Mouse (Mus musculus) intestine, postnatal 0 days (tissue): Measurements from ENCODE around the gene 4930415O20Rik. TPM values are rescaled to one million over a fixed set of nuclear protein-coding genes. Genes with fewer than 3 reads are reported as not detected.

Experiments used
- ATAC-seq: fragments of 200-750 bp; cut with Nextera tagmentation; 2 replicates; pipeline ENCODE4 v1.8.0; 2017; ENCODE audit warnings: mild to moderate bottlenecking, moderate TSS enrichment, moderate library complexity
- H3K27ac ChIP-seq: fragments of 300-500 bp; sonication (generic); 2 replicates; pipeline ENCODE4 v1.5.1; 2014; ENCODE audit warnings: mild to moderate bottlenecking, low read depth, low read length, moderate library complexity
- H3K27me3 ChIP-seq: fragments of 300-500 bp; sonication (generic); replicated peaks from 2 replicates; pipeline ENCODE4 v1.6.1; 2014; ENCODE audit warnings: low read length, mixed read lengths; ENCODE audit not compliant: control insufficient read depth, insufficient read depth
- H3K36me3 ChIP-seq: fragments of 300-500 bp; sonication (generic); 2 replicates; pipeline ENCODE4 v1.6.1; 2014; ENCODE audit warnings: mild to moderate bottlenecking, moderate library complexity; ENCODE audit not compliant: control insufficient read depth, insufficient read depth
- H3K4me1 ChIP-seq: fragments of 300-500 bp; sonication (generic); replicated peaks from 2 replicates; pipeline ENCODE4 v1.6.1; 2014; ENCODE audit warnings: antibody characterized with exemption, low read length, mixed read lengths; ENCODE audit not compliant: control insufficient read depth, insufficient read depth
- H3K4me2 ChIP-seq: fragments of 300-500 bp; sonication (generic); replicated peaks from 2 replicates; pipeline ENCODE4 v1.6.1; 2014; ENCODE audit warnings: low read depth, mild to moderate bottlenecking, moderate library complexity
- H3K4me3 ChIP-seq: fragments of 300-500 bp; sonication (generic); 2 replicates; pipeline ENCODE4 v1.5.1; 2014; ENCODE audit warnings: low read depth, low read length
- H3K9ac ChIP-seq: fragments of 300-500 bp; sonication (generic); 2 replicates; pipeline ENCODE4 v1.6.1; 2014; ENCODE audit warnings: mild to moderate bottlenecking, low read depth, low read length
- H3K9me3 ChIP-seq: fragments of 300-500 bp; sonication (generic); 2 replicates; pipeline ENCODE4 v1.6.1; 2016; ENCODE audit warnings: mixed run types; ENCODE audit not compliant: control insufficient read depth
- CTCF ChIP-seq: sonication (generic); IDR thresholded peaks from 2 replicates; pipeline ENCODE4 v1.5.1; 2016; ENCODE audit warnings: low read depth, mild to moderate bottlenecking, control low read depth, antibody characterized with exemption, moderate library complexity
- WGBS: fragments of 180-500 bp; shearing (Covaris S2); extraction: QIAGEN DNeasy Blood & Tissue Kit; methylation state at CpG from one replicate; pipeline ENCODE4 v1.1.7; 2014; 5-methylcytosine and 5-hydroxymethylcytosine counted together
- polyA plus RNA-seq: library from polyadenylated mRNA; unstranded; fragments of >200 nt; fragmentation: Nextera tagmentation; extraction: Ambion mirVana; gene quantifications from 2 replicates; pipeline ENCODE4 v1.2.1, GENCODE M21; 2015

4930415O20Rik gene
- polyA plus RNA-seq, 1 experiment from 2014 or later = not detected

DNA sequence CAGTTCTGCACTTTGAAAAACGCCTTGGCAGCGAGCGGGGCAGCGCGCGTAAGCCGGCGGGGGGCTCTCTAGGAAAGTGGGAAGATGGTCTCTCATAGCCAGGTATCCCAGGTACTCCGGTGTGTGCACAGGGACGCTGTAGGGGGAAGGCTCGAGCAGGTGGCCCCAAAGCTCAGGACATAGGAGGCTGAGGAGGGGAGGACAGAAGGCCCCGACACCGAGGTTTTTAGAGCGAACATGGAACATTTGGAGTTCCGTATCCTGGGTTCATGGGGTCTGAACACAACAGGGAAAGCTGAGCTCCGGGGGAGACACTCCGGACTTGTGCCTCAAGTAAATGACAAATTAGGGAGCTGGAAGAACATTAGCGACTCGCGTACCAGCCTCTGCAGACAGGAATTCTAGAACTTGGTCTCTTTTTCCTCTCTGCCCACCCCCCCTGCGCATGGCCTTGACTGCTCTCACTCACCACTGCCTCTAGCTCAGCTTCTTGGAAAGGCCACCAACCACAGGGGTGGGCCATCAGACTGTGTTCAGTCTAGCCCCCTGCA lies 64.6 kb downstream of the 4930415O20Rik start:
- 0 out of 2 replicates have a peak, but pooled peaks cover 4% of the 10 kb centered on the region for H3K36me3 ChIP-seq
- H3K27ac ChIP-seq = no peak overlapping the region; the same call in 1 of the 2 replicates
- 0 out of 2 replicates have a peak overlapping the region, but pooled peaks have one; percentile 70 for H3K9ac ChIP-seq
- ATAC-seq = no peak
- 0 out of 2 replicates have a peak, but pooled peaks cover 4% of the 10 kb centered on the region for H3K4me1 ChIP-seq
- 18% methylated on average over 21 of the region's 21 CpGs for whole genome bisulfite sequencing
- 0 out of 2 replicates have a peak, but pooled peaks have one; percentile 13 for TF ChIP-seq CTCF
- peaks cover 28% of the 10 kb centered on the region; the same call in 1 of the 2 replicates for H3K27me3 ChIP-seq
- H3K4me3 ChIP-seq = peak overlapping the region; percentile 81
- H3K9me3 ChIP-seq = no peaks in the 10 kb centered on the region
- peak overlapping the region; percentile 99 for H3K4me2 ChIP-seq

DNA sequence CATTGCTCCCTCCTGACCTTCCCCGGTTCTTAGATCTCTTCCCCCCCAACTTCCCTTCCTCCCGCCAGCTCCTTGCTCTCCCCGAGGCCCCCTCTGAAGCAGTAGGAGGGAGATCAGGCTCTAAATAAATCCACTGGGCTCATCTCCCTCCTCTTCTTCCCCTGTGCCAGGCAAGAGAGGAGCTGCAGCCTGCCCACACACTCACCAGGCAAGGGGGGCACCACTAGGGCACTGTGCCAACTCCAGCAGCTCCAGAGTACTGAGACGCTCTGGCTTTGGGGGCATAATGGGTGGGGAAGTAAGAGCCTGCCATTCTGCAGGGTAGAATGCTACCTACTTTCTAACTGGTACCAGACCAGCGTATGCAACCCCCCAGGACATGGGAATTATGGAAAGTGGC lies 65.7 kb downstream of the 4930415O20Rik start:
- H3K4me2 ChIP-seq = no peak overlapping the region
- no peak overlapping the region for H3K27ac ChIP-seq

DNA sequence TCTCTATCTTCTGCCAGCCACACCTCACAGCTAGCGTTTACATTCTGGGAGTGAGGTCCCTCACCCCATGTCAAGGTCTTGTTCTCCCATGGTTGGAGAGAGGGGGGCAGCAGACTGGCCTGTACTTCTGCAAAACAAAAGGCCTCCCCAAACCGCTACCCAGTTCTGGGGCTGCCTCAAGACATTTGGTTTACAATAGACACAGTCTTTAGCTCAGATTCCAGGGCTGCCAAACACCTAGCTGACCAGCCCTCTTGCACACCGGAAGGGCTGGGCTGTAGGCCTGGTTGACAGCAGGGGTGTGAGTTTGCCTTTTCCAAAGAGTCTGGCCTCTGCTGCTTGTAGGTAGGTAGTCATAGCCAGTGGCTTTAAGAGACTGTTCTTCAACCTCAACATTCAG lies 66.4 kb downstream of the 4930415O20Rik start:
- Histone ChIP-seq H3K27ac (no peak overlapping the region), H3K36me3 (peaks cover 6% of the 10 kb centered on the region; the same call in 1 of the 2 replicates), H3K27me3 (peaks cover 19% of the 10 kb centered on the region; the same call in 1 of the 2 replicates), H3K9me3 (no peaks in the 10 kb centered on the region), H3K4me1 (0 out of 2 replicates have a peak, but pooled peaks cover 4% of the 10 kb centered on the region), H3K9ac (no peak overlapping the region), H3K4me3 (no peak overlapping the region), H3K4me2 (no peak overlapping the region)
- WGBS = 62% methylated on average over 3 of the region's 3 CpGs
- no peak for TF ChIP-seq CTCF
- ATAC-seq = no peak

More for the DNA sequence above, 65.7 kb downstream of the 4930415O20Rik start:
- peaks cover 23% of the 10 kb centered on the region; the same call in 1 of the 2 replicates for H3K27me3 ChIP-seq
- TF ChIP-seq CTCF = no peak
- H3K36me3 ChIP-seq = peaks cover 5% of the 10 kb centered on the region; the same call in 1 of the 2 replicates
- H3K9ac ChIP-seq = no peak overlapping the region
- no peak overlapping the region for H3K4me3 ChIP-seq
- WGBS = 63% methylated on average over 5 of the region's 5 CpGs
- ATAC-seq = no peak
- H3K9me3 ChIP-seq = no peaks in the 10 kb centered on the region
- 0 out of 2 replicates have a peak, but pooled peaks cover 4% of the 10 kb centered on the region for H3K4me1 ChIP-seq

Other genes with a start within 250 kb of the 4930415O20Rik start
- gene Olfr284, start 230.0 kb upstream of the 4930415O20Rik start, polyA plus RNA-seq = not detected in 2 replicates
- gene Olfr283, start 190.1 kb upstream of the 4930415O20Rik start, polyA plus RNA-seq = not detected in 2 replicates
- gene Olfr282, start 139.8 kb upstream of the 4930415O20Rik start, polyA plus RNA-seq = not detected in 2 replicates
- not detected in 2 replicates for gene Olfr281, start 118.4 kb upstream of the 4930415O20Rik start, polyA plus RNA-seq
- gene OR5BS1P, start 101.1 kb upstream of the 4930415O20Rik start, polyA plus RNA-seq = not detected in 2 replicates
- 0.34 and 0.56 TPM in 2 replicates for gene Lalba, start 88.3 kb upstream of the 4930415O20Rik start, polyA plus RNA-seq
- gene Olfr279, start 78.6 kb upstream of the 4930415O20Rik start, polyA plus RNA-seq = not detected in 2 replicates
- 42.1 and 42.3 TPM in 2 replicates for gene Kansl2, start 36.7 kb upstream of the 4930415O20Rik start, polyA plus RNA-seq
- 21.1 and 25.0 TPM in 2 replicates for gene Ccnt1, start 81 bp upstream of the 4930415O20Rik start, polyA plus RNA-seq
- gene Adcy6, start 39.1 kb downstream of the 4930415O20Rik start, polyA plus RNA-seq = 10.6 and 11.1 TPM in 2 replicates
- gene Cacnb3, start 59.8 kb downstream of the 4930415O20Rik start, polyA plus RNA-seq = 9.3 and 10.3 TPM in 2 replicates
- gene Ddx23, start 91.9 kb downstream of the 4930415O20Rik start, polyA plus RNA-seq = 9.0 and 11.7 TPM in 2 replicates
- gene Rnd1, start 106.5 kb downstream of the 4930415O20Rik start, polyA plus RNA-seq = 1.1 and 1.4 TPM in 2 replicates
- gene Ccdc65, start 137.2 kb downstream of the 4930415O20Rik start, polyA plus RNA-seq = 0.27 and 0.38 TPM in 2 replicates
- gene Fkbp11, start 157.2 kb downstream of the 4930415O20Rik start, polyA plus RNA-seq = 30.9 and 32.4 TPM in 2 replicates
- gene Arf3, start 192.2 kb downstream of the 4930415O20Rik start, polyA plus RNA-seq = 31.8 and 35.3 TPM in 2 replicates
- 0.08 TPM in 1 of 2 replicates, not detected in the other for gene Wnt10b, start 207.1 kb downstream of the 4930415O20Rik start, polyA plus RNA-seq
- gene Wnt1, start 218.9 kb downstream of the 4930415O20Rik start, polyA plus RNA-seq = not detected in 2 replicates
- gene Ddn, start 238.5 kb downstream of the 4930415O20Rik start, polyA plus RNA-seq = 0.07 TPM in 1 of 2 replicates, not detected in the other